Mouse (Mus musculus): ENCODE measurements around the gene Hist2h2aa2. TPM values are rescaled to one million over a fixed set of nuclear protein-coding genes. Genes with fewer than 3 reads are reported as not detected.
"Not testable (repeated sequence)": the region's sequence is repeated elsewhere in the genome, so short reads cannot be mapped to it uniquely, and the experiment has no call there.

The Hist2h2aa2 gene
- total RNA-seq (2022) = 100 to 1,000 TPM; 483 to 517 (median 507) TPM

DNA sequence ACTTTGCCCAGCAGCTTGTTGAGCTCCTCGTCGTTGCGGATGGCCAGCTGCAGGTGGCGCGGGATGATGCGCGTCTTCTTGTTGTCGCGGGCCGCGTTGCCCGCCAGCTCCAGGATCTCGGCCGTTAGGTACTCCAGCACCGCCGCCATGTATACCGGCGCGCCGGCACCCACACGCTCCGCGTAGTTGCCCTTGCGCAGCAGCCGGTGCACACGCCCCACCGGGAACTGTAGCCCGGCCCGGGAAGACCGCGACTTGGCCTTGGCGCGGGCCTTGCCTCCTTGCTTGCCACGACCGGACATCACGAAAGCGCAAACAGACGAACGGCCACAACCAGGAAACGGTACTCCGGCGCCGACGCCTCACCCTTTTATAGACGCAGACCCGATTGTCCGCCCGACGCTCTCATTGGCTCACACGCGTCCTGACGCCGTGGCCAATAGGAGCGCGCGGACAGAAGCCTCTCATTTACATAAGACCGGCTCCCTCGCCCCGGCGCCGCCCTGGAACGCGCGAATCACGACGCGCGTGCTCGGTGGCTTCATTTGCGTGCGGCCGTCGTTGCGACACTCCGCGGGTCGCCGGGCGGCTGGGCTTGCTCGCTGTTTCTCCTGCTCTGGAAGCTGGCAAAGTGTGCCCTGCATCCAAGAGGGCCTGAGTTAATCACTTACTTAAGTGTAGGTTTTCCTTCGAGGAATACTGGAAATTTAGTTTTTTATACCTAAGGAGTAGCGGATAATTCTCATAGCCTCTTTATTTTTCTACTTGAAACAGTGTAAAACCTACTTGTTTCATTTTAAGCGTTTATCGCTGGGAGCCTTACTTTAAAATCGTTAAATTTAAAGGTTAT is at the start of gene Hist2h2aa2:
TSS of gene Hist2h2aa2 (minus strand) at position 328 of the 850 bp plus-strand sequence.
- DNase-seq = peak; percentile 97

DNA sequence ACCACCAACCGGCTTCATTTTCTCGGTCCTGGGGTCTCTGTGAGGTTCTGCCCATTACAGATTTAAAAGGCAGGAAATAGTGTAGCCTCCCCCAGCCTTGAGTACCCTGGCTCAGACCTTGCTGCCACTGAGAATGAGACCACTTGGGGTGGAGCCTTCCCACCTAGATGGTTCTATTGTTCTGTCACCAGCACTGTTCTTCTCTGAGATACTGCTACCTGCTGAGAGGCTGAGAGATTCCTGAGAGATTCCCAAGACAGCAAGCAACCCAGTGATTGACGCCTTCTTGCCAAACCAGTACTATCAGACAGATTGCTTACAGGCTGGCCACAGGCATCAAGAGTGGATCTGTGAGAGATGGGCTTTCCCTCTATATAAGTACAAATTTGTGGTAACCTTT is 49.1 kb upstream of the Hist2h2aa2 start:
- DNase-seq = no peak

DNA sequence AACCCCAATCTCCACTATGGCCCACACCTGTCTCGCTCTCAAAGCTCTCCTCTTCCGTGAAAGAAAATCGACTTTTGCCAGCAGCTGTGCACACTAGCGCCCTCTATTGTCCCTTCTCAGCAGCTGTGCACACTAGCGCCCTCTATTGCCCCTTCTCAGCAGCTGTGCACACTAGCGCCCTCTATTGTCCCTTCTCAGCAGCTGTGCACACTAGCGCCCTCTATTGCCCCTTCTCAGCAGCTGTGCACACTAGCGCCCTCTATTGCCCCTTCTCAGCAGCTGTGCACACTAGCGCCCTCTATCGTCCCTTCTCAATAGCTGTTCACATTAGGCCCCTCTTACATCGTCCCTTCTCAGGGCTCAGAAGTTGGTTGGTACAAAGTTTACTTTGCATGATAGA is 47.3 kb upstream of the Hist2h2aa2 start:
- DNase-seq = not testable (repeated sequence)

DNA sequence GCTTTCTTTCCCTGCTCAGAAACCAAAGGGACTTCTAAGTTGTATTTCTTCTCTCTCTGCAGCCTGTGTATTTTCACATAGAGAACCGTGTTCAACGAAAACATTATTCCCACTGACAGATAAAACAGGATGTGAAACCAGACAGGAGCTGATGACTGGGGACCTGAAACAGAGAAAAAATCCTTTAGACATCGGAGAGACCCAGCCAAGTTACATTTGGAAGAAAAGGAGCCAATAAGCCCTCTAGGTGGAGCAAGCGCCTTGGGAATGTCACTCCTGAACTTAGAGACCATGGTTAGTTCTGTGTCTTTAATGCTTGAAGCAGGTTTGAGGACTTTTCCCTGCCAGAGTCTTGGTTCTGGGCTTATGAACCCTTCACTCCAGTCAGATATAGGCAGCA is 44.4 kb upstream of the Hist2h2aa2 start:
- DNase-seq = no peak

DNA sequence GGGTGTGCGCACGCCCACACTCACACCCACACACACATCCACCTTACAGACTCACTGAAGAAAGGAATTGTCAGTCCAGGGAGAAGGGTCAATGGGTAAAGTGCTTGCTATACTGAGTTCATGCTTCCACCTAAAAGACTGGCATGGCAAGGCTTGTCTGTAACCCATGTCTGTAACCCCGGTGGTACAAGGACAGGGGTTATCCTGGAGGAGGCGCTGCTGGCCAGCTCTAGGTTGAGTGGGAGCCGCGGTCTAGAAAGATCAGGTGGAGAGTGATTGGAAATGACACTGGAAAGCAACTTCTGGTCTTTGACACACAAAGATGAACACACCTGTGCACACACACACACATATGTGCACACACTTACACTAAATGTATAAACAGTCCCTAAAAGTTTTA is 40.6 kb upstream of the Hist2h2aa2 start:
- DNase-seq = no peak

DNA sequence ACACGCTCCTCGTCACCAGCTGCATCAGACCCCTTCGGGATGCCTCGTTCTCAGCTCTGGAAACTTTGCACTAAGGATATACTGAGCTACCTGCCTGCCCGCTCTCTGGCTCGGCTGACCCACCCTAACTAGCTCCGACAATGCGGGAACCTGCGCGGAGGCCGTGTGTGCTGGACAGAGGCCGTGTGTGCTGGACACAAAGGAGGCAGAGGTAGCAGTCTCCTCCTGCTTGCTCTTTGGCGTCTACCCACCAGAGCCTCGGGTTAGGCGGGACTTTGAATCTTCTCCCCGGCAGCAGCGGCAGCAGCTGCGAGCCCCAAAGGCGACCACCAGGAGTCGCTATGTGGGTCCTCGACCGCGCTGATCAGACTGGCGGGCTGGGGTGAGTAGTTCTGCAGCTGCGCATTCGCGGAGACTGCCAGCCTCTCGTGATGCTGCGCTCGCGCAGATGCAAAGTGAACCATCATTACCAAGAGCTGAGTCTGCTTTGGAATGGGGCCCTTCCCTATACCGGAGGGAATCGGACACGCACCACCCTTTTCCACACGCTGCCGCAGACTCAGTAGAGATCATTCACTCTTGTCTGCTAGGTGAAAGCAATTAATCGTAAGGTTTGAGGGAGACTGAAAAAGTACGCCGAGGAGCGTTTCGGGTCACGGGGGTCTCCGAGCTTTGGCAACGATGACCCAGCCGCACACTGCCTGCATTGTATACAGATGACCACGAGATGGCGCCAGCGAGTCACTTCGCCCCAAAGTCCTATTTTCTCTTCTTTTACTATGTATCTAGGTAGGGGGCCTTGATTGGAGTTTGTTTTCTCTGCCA is 37.9 kb upstream of the Hist2h2aa2 start:
- peak; percentile 86 for DNase-seq

DNA sequence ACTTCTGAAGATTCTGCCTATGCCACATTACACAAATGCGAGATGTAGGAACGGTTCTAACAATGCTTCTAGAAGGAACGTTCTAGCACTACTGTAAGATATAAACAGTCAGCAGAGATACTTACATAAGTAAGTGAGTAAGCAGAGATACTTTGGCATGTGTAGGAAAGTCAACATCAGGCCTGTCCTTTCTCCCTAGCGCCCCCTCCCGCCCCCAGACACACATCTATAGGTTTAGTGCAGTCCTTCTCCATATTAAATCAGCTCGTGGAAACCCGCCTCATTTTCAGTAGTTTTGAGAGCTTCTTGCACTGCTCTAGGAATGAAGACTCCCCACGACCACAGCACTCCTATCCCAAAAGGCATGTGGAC is 37.3 kb upstream of the Hist2h2aa2 start:
- no peak for DNase-seq

DNA sequence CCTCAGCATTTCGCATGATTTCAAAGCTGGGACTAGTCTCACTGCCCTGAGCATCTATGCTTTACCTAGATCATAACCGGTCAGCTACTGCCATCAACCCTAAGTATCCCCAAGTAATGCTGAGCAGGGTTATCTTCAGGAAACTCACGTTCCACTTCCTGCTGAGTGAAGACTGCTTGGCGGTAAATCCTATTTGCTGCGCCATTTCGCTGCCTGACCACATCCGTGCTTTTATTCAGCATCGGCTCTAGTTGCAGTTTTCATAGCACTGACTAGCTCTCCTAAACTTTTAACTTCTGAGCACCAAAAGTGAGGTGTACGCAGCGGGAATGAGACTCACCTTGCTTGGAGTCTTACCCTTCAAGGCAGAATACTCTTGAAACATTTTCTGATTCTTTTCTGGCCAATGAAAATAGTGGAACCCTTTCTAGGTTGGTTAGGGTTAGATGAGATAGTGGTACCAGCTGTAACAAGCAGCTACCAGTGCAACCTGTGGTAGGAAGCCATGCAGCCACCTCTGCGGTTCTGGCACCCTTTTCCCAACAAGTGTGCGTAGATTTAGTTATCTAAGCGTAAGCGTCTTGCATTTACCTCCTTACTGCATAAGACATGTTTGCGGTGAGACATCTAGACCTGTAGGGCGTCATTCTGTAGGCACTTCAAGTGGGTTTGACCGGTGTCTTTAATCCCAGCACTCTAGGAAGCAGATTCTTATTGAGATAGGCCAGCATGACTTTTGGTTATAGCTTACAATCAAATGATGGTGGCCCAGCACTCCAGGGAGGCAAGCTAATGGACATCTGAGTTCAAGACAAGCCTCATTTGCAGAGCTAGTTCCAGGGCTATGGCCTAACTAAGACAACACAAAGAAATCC is 33.8 kb upstream of the Hist2h2aa2 start:
- DNase-seq = no peak

DNA sequence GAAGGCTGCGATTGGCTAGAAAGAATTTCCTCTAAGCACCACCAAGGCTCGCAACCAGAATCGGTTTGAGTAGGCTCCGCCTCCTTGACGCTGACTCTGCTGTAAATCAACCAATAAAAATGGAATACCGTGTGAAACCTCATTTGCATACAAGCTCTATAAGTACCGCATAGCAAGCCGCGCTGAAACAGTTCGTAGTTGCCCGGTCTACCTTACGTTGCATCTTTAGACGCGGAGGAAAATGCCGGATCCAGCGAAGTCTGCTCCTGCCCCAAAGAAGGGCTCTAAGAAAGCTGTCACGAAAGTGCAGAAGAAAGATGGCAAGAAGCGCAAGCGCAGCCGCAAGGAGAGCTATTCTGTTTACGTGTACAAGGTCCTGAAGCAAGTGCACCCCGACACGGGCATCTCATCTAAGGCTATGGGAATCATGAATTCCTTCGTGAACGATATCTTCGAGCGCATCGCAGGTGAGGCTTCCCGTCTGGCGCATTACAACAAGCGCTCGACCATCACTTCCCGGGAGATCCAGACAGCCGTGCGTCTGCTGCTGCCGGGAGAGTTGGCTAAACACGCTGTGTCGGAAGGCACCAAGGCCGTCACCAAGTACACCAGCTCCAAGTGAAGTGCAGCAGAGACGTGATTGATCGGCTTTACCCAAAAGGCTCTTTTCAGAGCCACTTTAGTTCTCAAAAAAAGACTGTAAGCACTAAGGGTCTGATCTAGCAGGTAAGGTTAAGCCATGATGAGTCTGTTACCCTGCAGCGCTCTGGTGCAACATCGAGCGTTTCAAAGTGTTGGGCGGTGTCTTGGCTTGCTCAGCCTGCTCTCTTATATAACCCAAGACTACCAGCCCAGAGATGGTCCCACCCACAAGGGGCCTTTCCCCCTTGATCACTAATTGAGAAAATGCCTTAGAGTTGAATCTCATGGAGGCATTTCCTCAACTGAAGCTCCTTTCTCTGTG is 29.7 kb upstream of the Hist2h2aa2 start, which contains the start of gene Hist2h2bb:
TSS of gene Hist2h2bb (plus strand) at position 242 of the 964 bp plus-strand sequence.
- peak; percentile 93 for DNase-seq

DNA sequence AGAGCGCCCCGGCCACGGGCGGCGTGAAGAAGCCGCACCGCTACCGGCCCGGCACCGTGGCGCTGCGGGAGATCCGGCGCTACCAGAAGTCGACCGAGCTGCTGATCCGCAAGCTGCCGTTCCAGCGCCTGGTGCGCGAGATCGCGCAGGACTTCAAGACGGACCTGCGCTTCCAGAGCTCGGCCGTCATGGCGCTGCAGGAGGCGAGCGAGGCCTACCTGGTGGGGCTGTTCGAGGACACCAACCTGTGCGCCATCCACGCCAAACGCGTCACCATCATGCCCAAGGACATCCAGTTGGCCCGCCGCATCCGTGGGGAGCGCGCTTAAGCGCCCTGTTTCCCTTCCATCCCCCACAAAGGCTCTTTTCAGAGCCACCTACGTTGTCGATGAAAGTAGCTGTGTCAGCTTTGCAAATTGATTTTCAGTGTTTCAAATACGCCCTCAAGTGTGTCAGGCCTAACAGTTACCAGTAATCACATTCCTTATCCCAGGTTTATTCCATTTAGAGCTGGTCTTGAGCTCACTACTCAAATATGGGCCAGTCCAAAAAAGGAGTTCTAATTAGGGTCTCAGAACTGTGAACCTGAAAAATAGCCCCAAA is 28.8 kb upstream of the Hist2h2aa2 start:
- not testable (repeated sequence) for DNase-seq

DNA sequence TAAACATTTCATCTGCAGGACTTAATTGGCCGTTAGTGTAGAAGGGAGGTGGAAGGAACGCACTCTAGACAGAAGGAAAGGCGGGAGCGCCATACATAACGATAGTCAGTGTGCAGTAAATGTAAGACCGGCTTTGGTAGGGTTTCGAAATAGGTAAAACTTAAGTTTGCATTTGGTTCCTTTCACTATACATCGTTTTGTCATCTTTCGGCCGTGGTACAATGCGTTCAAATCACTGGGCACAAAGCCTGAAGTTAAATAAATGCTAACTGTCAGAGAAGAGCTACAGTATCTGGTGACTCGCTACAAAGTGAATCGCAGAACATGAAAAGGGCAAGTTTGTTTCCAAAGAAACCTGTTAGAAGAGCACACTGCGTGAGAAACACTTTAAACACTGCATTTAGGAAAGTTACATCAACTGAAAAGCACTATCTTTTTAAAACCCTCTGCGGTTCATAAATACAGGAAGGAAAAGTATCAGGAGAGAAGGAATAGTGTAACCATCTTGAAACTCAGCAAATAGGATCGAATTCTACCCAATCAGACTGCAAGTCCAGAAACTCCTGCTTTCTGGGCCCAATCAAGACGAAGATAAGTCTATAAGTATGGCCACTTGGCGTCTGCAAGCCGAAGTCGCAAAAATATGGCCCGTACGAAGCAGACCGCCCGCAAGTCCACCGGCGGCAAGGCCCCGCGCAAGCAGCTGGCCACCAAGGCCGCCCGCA is 28.1 kb upstream of the Hist2h2aa2 start, which contains the start of gene Hist2h3b:
TSS of gene Hist2h3b (plus strand) at position 604 of the 725 bp plus-strand sequence.
- DNase-seq = peak; percentile 74

DNA sequence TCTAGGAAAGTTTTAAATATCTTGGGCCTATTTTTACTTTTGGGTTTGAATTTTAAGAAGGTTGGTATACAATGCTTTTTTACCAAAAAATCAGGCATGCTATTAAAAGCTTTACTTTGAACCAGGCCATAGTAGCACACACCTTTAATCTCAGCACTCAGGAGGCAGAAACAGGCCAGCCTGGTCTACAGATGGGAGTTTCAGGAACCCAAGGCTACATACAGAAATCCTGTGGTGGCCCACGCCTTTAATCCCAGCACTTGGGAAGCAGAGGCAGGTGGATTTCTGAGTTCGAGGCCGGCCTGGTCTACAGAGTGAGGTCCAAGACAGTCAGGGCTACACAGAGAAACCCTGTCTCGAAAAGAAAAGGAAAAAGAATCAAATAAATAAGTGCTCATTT is 27.5 kb upstream of the Hist2h2aa2 start:
- no peak for DNase-seq

DNA sequence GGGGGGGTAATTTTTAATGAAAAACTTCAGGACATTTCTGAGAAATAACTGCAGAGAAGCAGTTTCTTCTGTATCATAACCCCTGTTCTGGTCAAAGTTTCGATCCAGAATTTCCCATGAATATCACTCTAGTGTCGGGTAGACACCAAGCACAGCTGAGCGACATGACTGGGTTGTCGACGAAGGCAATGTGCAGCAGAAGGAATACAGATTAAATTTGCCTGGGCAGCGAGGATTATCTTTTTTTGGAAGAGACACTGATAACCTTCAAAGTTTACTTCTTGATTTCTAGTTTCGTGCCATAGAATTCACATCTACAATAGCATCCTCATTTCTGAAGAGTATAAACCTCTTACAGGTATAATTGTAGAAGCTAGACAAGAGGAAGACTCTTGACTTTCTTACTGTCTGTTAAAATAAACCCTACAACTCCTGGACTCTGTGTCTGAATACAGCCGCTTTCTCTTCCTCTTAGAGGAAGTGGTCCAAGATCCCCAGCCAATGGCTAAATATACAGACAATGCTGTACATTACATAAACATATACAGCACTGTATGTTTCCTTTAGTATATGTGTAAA is 26.1 kb upstream of the Hist2h2aa2 start:
- no peak for DNase-seq

DNA sequence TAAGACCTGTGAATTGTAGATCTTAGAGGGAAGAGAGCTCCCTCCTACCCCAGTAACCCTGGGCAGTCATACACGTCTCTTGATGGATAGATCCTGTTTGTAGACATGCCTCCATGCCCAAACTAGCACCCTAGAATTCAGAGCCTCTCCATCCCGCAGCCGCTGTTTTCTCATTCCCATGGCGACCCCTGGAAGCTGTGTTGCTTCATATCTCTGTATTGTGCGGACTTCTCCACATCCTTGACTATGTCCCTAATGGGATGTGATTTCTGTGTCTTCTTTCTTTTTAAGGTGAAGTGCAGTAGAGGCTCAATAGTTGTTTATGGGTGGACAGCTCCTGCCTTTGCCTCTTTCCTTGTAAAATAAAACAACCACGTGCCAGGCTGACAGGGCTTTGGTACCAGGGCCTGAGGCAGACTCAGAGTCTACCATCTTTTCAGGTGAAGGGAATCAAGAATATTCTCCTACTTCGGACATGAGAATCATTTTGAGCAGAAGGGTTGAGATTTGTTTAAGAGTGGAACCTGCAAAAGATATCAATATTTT is 24.4 kb upstream of the Hist2h2aa2 start:
- no peak for DNase-seq

DNA sequence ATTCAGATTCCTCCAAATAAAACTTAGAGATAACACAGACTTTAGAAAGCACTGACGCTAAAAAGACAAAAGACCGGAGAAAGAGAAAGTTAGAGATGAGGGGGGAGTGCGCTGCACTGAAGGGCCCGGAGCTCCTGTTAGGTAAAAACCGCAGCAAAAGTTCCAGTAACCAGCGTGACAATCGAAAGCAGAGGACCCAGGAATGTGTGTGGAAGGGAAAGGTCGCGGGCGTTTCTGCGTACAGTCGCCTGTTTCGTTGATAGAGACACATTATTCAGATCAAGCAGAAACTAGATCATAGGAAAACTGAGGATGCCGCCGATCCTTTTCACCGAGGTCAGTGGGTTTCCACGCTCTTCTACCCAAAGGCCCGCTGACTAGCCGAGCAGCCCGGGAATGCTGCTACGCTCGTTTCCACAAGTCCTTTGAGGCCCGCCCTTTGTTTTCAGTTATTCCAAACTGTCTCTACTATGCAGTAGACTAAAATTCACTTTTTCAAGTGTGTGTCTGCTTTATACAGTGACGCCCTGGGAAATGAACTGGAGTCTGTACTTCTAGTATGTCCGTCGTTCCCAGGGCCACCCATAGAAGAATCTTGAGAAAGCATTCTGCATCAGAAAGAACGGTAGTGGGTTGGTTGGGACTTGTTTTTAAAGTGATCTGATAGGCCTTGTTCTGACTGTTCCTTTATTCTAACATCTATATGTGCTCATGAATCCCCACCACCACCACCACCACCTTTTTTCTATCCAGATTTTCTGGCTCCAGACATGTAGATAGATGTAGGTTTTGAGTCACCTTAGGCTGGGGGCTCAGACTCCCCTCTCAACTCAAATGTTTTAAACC is 23.7 kb upstream of the Hist2h2aa2 start:
- DNase-seq = no peak

DNA sequence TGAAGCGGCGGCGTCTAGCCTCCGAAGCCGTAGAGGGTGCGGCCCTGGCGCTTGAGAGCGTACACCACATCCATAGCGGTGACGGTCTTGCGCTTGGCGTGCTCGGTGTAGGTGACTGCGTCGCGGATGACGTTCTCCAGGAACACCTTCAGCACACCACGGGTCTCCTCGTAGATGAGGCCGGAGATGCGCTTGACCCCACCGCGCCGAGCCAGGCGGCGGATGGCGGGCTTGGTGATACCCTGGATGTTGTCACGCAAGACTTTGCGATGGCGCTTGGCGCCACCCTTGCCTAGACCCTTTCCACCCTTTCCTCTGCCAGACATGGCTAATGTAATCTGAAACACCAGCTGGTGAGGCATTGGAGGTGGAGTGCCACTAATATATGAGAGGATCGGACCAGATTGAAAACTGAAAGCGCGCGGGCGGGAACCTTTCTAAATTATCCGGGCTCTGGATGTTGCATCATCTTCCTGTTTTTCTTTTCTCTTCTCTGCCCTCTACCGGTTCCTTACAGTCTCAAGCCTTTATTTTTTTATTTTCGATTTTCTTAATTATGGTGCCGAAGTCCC is 23.0 kb upstream of the Hist2h2aa2 start, which contains the start of gene Hist2h4:
TSS of gene Hist2h4 (minus strand) at position 333 of the 572 bp plus-strand sequence.
- peak; percentile 93 for DNase-seq

DNA sequence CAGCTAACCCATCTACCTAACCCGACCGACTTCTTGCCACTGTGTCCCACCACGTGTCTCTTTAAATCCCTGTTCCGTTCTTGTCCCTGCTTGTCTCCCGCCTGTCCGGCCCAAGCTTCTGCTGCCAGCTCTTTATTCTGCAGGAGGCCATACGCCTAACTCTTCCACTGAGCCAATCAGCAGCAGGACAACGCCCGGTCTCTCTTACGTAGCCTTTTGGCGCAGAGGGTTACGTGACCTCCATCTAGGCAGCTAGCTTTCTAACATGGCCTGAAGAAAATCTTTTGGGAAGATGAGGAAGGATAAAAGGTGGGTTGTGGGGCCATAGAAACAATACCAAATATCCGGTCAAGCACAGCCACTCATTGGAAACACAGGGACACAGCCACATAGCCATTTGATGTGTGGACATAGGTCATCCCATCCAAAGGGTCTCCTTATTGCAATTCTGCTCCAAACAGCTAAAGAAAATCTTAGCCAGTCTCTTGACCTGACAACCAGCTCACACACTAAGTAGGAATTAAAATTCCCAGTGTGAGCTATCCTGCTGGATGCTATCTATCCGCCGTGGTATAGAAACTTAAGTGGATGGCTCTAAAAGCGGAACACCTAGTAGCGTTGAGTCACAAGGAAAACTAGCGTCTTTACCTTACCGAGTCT is 22.3 kb upstream of the Hist2h2aa2 start:
- DNase-seq = peak; percentile 89
